Mouse (Mus musculus): ENCODE results near the gene Ccdc85b. TPM values are rescaled to one million over a fixed set of nuclear protein-coding genes. Genes with fewer than 3 reads are reported as not detected.
A peak's percentile ranks its signal among the peaks of the same experiment; 100 is the strongest.

Gene Ccdc85b
- total and polyA plus RNA-seq, 3 experiments: 3.6 to 7.6 TPM; not detected in 1

DNA sequence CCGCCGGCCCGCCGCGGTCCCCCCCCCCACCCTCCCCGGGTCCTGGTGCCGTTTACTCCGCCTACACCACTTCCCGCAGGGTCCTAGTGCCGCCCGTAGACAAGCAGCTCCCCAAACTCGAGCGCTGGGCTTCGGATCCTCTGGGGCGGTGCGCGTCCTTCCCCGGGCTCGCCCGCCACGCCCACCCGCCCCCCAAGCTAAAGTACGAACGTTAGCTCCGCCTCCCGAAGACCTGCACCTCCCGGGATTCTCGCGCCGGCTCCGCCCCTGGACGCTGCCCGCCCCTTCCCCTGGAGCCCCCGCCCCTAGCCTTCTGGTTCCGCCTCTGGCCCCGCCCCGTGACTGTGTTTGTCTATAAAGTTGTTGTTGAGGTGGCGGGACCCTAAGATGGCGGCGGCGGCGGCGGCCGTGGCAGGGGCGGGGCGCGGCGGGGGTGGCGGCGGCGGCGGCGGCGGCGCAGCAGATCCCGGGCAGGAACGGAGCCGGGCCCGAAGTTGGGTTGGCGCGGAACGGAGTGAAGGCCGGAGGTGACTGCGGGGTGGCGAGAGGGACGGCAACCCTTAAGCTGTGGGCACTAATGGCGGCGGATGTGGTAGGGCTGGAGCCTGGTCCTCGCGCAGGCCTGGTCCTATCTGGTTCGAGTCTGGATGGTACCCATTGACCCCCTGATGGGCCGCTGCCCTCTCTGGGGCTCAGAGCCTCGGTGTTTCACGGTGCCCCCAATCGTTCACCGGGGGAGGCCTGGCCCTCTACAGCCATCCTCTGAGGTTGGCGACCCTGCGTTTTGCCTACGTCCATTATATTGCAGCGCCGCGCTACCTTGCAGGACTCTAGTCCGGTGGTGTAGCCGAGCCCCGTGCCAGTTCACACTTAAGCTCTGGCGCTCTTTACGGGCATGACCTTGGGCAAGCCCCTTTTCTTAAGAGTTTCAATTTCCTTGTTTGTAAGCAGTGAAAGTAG is 32.6 kb downstream of the Ccdc85b start, which contains the start of the genes Drap1 and AI837181:
Gene Drap1, minus strand, starts transcription at position 198 of the 960 bp plus-strand sequence.
Gene AI837181, plus strand, starts transcription at position 363 of the 960 bp plus-strand sequence.
- DNase-seq (ENCODE audit: low read depth, low spot score): peak; percentile 98
- Histone ChIP-seq H3K79me2 (ENCODE audit: control insufficient read depth, insufficient read depth, low read length, poor library complexity) (peaks cover 24% of the 10 kb centered on the region), H3K27me3 (ENCODE audit: control insufficient read depth in 1 of 2, insufficient read depth in 2 of 2, low read length in 2 of 2) (no peaks in the 10 kb centered on the region), H3K9me3 (replicated peaks; ENCODE audit: insufficient read depth, low read length) (no peaks in the 10 kb centered on the region), H3K9ac (ENCODE audit: control insufficient read depth, low read depth, low read length, poor library complexity, severe bottlenecking) (peak within 1 kb of the TSS; percentile 96), H3K36me3 (ENCODE audit: control insufficient read depth in 1 of 2, insufficient read depth in 2 of 2, low read length in 2 of 2) (peaks cover 0 to 2% of the 10 kb centered on the region in 2 experiments; a peak in 2 of 4 replicates), H3K4me3 (ENCODE audit: control insufficient read depth in 1 of 2, insufficient read depth in 1 of 2, low read depth in 2 of 2, low read length in 2 of 2) (peak within 1 kb of the TSS; percentile 94 to 100), H3K27ac (ENCODE audit: control insufficient read depth, low read depth, low read length) (peak within 1 kb of the TSS; percentile 84), H3K4me1 (ENCODE audit: control insufficient read depth in 1 of 2, insufficient read depth in 2 of 2, low read length in 2 of 2) (peaks cover 0 to 13% of the 10 kb centered on the region in 2 experiments; a peak in 1 of 4 replicates)
- TF ChIP-seq ZMIZ1 (IDR thresholded peaks at IDR 0.05; ENCODE audit: low read depth, low read length) (no peak), CTCF (IDR thresholded peaks at IDR 0.05 in 2 of 3, conservative IDR thresholded peaks at IDR 0.05 in 1 of 3; ENCODE audit: control insufficient read depth in 1 of 3, insufficient read depth in 1 of 3, low read depth in 2 of 3, low read length in 3 of 3, poor library complexity in 1 of 3, severe bottlenecking in 1 of 3) (no peak), ZNF384 (IDR thresholded peaks at IDR 0.05; ENCODE audit: low read depth, low read length) (no peak), CHD2 (IDR thresholded peaks at IDR 0.05; ENCODE audit: low read length) (no peak), POLR2AphosphoS5 (IDR thresholded peaks at IDR 0.05; ENCODE audit: borderline replicate concordance, low read depth, low read length) (no peak), POLR2AphosphoS2 (IDR thresholded peaks at IDR 0.05; ENCODE audit: low read length) (no peak), SMC3 (IDR thresholded peaks at IDR 0.05; ENCODE audit: low read depth, low read length) (no peak), GATA1 (IDR thresholded peaks at IDR 0.05; ENCODE audit: low read depth, low read length) (no peak), USF2 (IDR thresholded peaks at IDR 0.05; ENCODE audit: borderline replicate concordance in 1 of 2, insufficient read depth in 1 of 2, low read depth in 1 of 2, low read length in 2 of 2) (no peak), NRF1 (IDR thresholded peaks at IDR 0.05; ENCODE audit: insufficient read depth, low read depth, low read length, poor library complexity, severe bottlenecking) (peak; percentile 31; the same call in 1 of the 2 replicates), RAD21 (IDR thresholded peaks at IDR 0.05; ENCODE audit: low read depth, low read length) (no peak), RCOR1 (IDR thresholded peaks at IDR 0.05; ENCODE audit: low read depth, low read length) (no peak), MAX (IDR thresholded peaks at IDR 0.05; ENCODE audit: low read length) (peak; percentile 27), UBTF (IDR thresholded peaks at IDR 0.05; ENCODE audit: borderline replicate concordance, insufficient read depth, low read depth, low read length) (0 out of 2 replicates have a peak, but pooled peaks have one; percentile 82), MYB (IDR thresholded peaks at IDR 0.05; ENCODE audit: low read depth, low read length) (no peak), MAZ (IDR thresholded peaks at IDR 0.05; ENCODE audit: low read depth, low read length) (peak; percentile 79; the same call in 1 of the 2 replicates), EP300 (IDR thresholded peaks at IDR 0.05; ENCODE audit: low read depth in 1 of 2, low read length in 2 of 2) (peak in 1 of 2 experiments; percentile 4; a peak in 1 of 4 replicates), MXI1 (IDR thresholded peaks at IDR 0.05; ENCODE audit: low read depth, low read length) (peak; percentile 33; the same call in 1 of the 2 replicates), USF1 (IDR thresholded peaks at IDR 0.05; ENCODE audit: low read depth, low read length) (peak; percentile 50; the same call in 1 of the 2 replicates), HCFC1 (IDR thresholded peaks at IDR 0.05; ENCODE audit: low read depth, low read length) (peak; percentile 76), JUND (IDR thresholded peaks at IDR 0.05; ENCODE audit: low read depth, low read length) (no peak), KAT2A (conservative IDR thresholded peaks at IDR 0.05; ENCODE audit: low read depth, low read length) (no peak), MYC (IDR thresholded peaks at IDR 0.05; ENCODE audit: low read depth, low read length) (no peak), ZC3H11A (IDR thresholded peaks at IDR 0.05; ENCODE audit: low read depth, low read length) (no peak), POLR2A (IDR thresholded peaks at IDR 0.05; ENCODE audit: control insufficient read depth in 1 of 2, insufficient read depth in 1 of 2, low read depth in 1 of 2, low read length in 2 of 2, poor library complexity in 1 of 2) (peak in 1 of 2 experiments; percentile 68; a peak in 3 of 4 replicates), MAFK (IDR thresholded peaks at IDR 0.05; ENCODE audit: borderline replicate concordance, low read depth, low read length) (no peak), TBP (IDR thresholded peaks at IDR 0.05; ENCODE audit: low read depth, low read length) (no peak), TAL1 (IDR thresholded peaks at IDR 0.05; ENCODE audit: low read length) (no peak), CHD1 (IDR thresholded peaks at IDR 0.05; ENCODE audit: low read depth, low read length) (no peak), SIN3A (IDR thresholded peaks at IDR 0.05; ENCODE audit: low read length) (peak; percentile 75), E2F4 (IDR thresholded peaks at IDR 0.05; ENCODE audit: borderline replicate concordance, low read depth, low read length) (no peak), ZKSCAN1 (IDR thresholded peaks at IDR 0.05; ENCODE audit: low read depth, low read length) (no peak), ELF1 (IDR thresholded peaks at IDR 0.05; ENCODE audit: low read depth, low read length) (peak; percentile 59), MEF2A (IDR thresholded peaks at IDR 0.05; ENCODE audit: extremely low read depth, insufficient replicate concordance, low read depth, low read length, poor library complexity, severe bottlenecking) (no peak), NELFE (IDR thresholded peaks at IDR 0.05; ENCODE audit: low read depth, low read length) (peak; percentile 18)

All from MEL (cell line).